Mouse (Mus musculus) heart, embryonic 11.5 days (tissue): ENCODE data around the gene Rassf3. TPM values are rescaled to one million over a fixed set of nuclear protein-coding genes. Genes with fewer than 3 reads are reported as not detected.

Experiments used
- ATAC-seq: fragments of 200-750 bp; cut with Nextera tagmentation; replicated peaks from 2 replicates; pipeline ENCODE4 v1.8.0; 2017; ENCODE audit warnings: moderate library complexity; ENCODE audit not compliant: insufficient number of reproducible peaks, low FRiP score, low TSS enrichment
- H3K27ac ChIP-seq: fragments of 300-500 bp; sonication (generic); 2 replicates; pipeline ENCODE4 v1.5.1; 2014; ENCODE audit warnings: mild to moderate bottlenecking, low read depth, low read length
- H3K27me3 ChIP-seq: fragments of 300-500 bp; sonication (generic); 2 replicates; pipeline ENCODE4 v1.6.1; 2014; ENCODE audit warnings: mild to moderate bottlenecking, low read length, mixed read lengths; ENCODE audit not compliant: control insufficient read depth, insufficient read depth
- H3K36me3 ChIP-seq: fragments of 300-500 bp; sonication (generic); 2 replicates; pipeline ENCODE4 v1.6.1; 2014; ENCODE audit warnings: mild to moderate bottlenecking, low read length, moderate library complexity, mixed read lengths; ENCODE audit not compliant: control insufficient read depth, insufficient read depth
- H3K4me1 ChIP-seq: fragments of 300-500 bp; sonication (generic); 2 replicates; pipeline ENCODE4 v1.6.1; 2014; ENCODE audit warnings: low read length; ENCODE audit not compliant: control insufficient read depth, insufficient read depth
- H3K4me2 ChIP-seq: fragments of 300-500 bp; sonication (generic); 2 replicates; pipeline ENCODE4 v1.6.1; 2014; ENCODE audit warnings: mild to moderate bottlenecking, moderate library complexity
- H3K4me3 ChIP-seq: fragments of 300-500 bp; sonication (generic); 2 replicates; pipeline ENCODE4 v1.5.1; 2014; ENCODE audit warnings: low read depth, low read length
- H3K9ac ChIP-seq: fragments of 300-500 bp; sonication (generic); 2 replicates; pipeline ENCODE4 v1.6.1; 2014; ENCODE audit warnings: mild to moderate bottlenecking, low read depth, low read length, moderate library complexity
- H3K9me3 ChIP-seq: fragments of 300-500 bp; sonication (generic); replicated peaks from 2 replicates; pipeline ENCODE4 v1.6.1; 2016; ENCODE audit warnings: low read length; ENCODE audit not compliant: control insufficient read depth
- WGBS: fragments of 180-500 bp; shearing (Covaris S2); extraction: QIAGEN DNeasy Blood & Tissue Kit; methylation state at CpG from one replicate; pipeline ENCODE4 v1.1.7; 2014; ENCODE audit not compliant: insufficient replicate concordance; 5-methylcytosine and 5-hydroxymethylcytosine counted together
- polyA plus RNA-seq: library from polyadenylated mRNA; unstranded; fragments of >200 nt; fragmentation: Nextera tagmentation; extraction: Ambion mirVana; gene quantifications from 2 replicates; pipeline ENCODE4 v1.2.1, GENCODE M21; 2014

Rassf3 gene
- polyA plus RNA-seq, 1 experiment from 2014 or later: 18.3 TPM

- H3K4me3 ChIP-seq: peak overlapping the region; percentile 12; the same call in 1 of the 2 replicates
- ATAC-seq: no peak; the same call in 1 of the 2 replicates
- H3K9ac ChIP-seq: peak overlapping the region; percentile 57
- 6% methylated on average over 22 of the region's 22 CpGs for WGBS
- no peaks in the 10 kb centered on the region for H3K36me3 ChIP-seq
- no peaks in the 10 kb centered on the region for H3K27me3 ChIP-seq
- H3K4me1 ChIP-seq: peaks cover 23% of the 10 kb centered on the region
- peak overlapping the region; percentile 64 for H3K27ac ChIP-seq
- no peaks in the 10 kb centered on the region for H3K9me3 ChIP-seq
- H3K4me2 ChIP-seq: peak overlapping the region; percentile 64
These were observed 14.6 kb downstream of the Rassf3 start for GRCm38 (mm10) chr10:121461404-121462161.

GRCm38 (mm10) chr10:121459124-121459853 lies 16.9 kb downstream of the Rassf3 start:
- Histone ChIP-seq H3K27me3 (no peaks in the 10 kb centered on the region), H3K4me3 (no peak overlapping the region), H3K9ac (no peak overlapping the region), H3K4me1 (peaks cover 39% of the 10 kb centered on the region), H3K9me3 (no peaks in the 10 kb centered on the region), H3K36me3 (no peaks in the 10 kb centered on the region), H3K4me2 (no peak overlapping the region), H3K27ac (no peak overlapping the region)
- 80% methylated on average over 19 of the region's 19 CpGs for WGBS
- no peak for ATAC-seq

- Histone ChIP-seq H3K36me3 (no peaks in the 10 kb centered on the region), H3K27ac (no peak overlapping the region), H3K4me3 (no peak overlapping the region), H3K9me3 (no peaks in the 10 kb centered on the region), H3K4me2 (no peak overlapping the region), H3K4me1 (peaks cover 39% of the 10 kb centered on the region), H3K27me3 (no peaks in the 10 kb centered on the region), H3K9ac (no peak overlapping the region)
- 75% methylated on average over 9 of the region's 9 CpGs for WGBS
- ATAC-seq: no peak
These were observed 17.7 kb downstream of the Rassf3 start for GRCm38 (mm10) chr10:121458408-121458807.

- H3K4me2 ChIP-seq: no peak overlapping the region
- no peak for ATAC-seq
- H3K4me3 ChIP-seq: no peak overlapping the region
- no peaks in the 10 kb centered on the region for H3K27me3 ChIP-seq
- H3K9ac ChIP-seq: no peak overlapping the region
- H3K27ac ChIP-seq: no peak overlapping the region
- peaks cover 37% of the 10 kb centered on the region for H3K4me1 ChIP-seq
- H3K9me3 ChIP-seq: no peaks in the 10 kb centered on the region
- no peaks in the 10 kb centered on the region for H3K36me3 ChIP-seq
- 75% methylated on average over 3 of the region's 3 CpGs for WGBS
These were observed 18.8 kb downstream of the Rassf3 start for GRCm38 (mm10) chr10:121457381-121457780.

GRCm38 (mm10) chr10:121455517-121455916 lies 20.6 kb downstream of the Rassf3 start:
- no peak for ATAC-seq
- no peaks in the 10 kb centered on the region for H3K36me3 ChIP-seq
- no peaks in the 10 kb centered on the region for H3K9me3 ChIP-seq
- H3K27me3 ChIP-seq: no peaks in the 10 kb centered on the region
- H3K4me2 ChIP-seq: no peak overlapping the region
- H3K9ac ChIP-seq: no peak overlapping the region
- H3K27ac ChIP-seq: no peak overlapping the region
- H3K4me3 ChIP-seq: no peak overlapping the region
- WGBS: 70% methylated on average over 3 of the region's 3 CpGs
- peaks cover 25% of the 10 kb centered on the region for H3K4me1 ChIP-seq

GRCm38 (mm10) chr10:121454708-121455475 lies 21.3 kb downstream of the Rassf3 start:
- H3K27me3 ChIP-seq: no peaks in the 10 kb centered on the region
- no peak overlapping the region for H3K4me3 ChIP-seq
- WGBS: 55% methylated on average over 6 of the region's 6 CpGs
- no peak for ATAC-seq
- H3K4me2 ChIP-seq: no peak overlapping the region
- no peak overlapping the region for H3K27ac ChIP-seq
- no peaks in the 10 kb centered on the region for H3K9me3 ChIP-seq
- H3K9ac ChIP-seq: no peak overlapping the region
- H3K4me1 ChIP-seq: peaks cover 25% of the 10 kb centered on the region
- no peaks in the 10 kb centered on the region for H3K36me3 ChIP-seq

GRCm38 (mm10) chr10:121454033-121454432 lies 22.1 kb downstream of the Rassf3 start:
- WGBS: 87% methylated on average over 8 of the region's 8 CpGs
- no peaks in the 10 kb centered on the region for H3K36me3 ChIP-seq
- no peaks in the 10 kb centered on the region for H3K27me3 ChIP-seq
- peaks cover 25% of the 10 kb centered on the region for H3K4me1 ChIP-seq
- H3K4me2 ChIP-seq: no peak overlapping the region
- no peak overlapping the region for H3K9ac ChIP-seq
- H3K9me3 ChIP-seq: no peaks in the 10 kb centered on the region
- H3K4me3 ChIP-seq: no peak overlapping the region
- ATAC-seq: no peak
- no peak overlapping the region for H3K27ac ChIP-seq

GRCm38 (mm10) chr10:121445808-121446207 lies 30.3 kb downstream of the Rassf3 start:
- H3K9ac ChIP-seq: no peak overlapping the region
- H3K9me3 ChIP-seq: no peaks in the 10 kb centered on the region
- 82% methylated on average over 8 of the region's 8 CpGs for WGBS
- no peaks in the 10 kb centered on the region for H3K27me3 ChIP-seq
- H3K4me2 ChIP-seq: no peak overlapping the region
- peaks cover 21% of the 10 kb centered on the region for H3K4me1 ChIP-seq
- H3K27ac ChIP-seq: no peak overlapping the region
- no peak overlapping the region for H3K4me3 ChIP-seq
- no peak for ATAC-seq
- H3K36me3 ChIP-seq: no peaks in the 10 kb centered on the region
